Mouse (Mus musculus): ENCODE results near the gene Fcgr1. TPM values are rescaled to one million over a fixed set of nuclear protein-coding genes. Genes with fewer than 3 reads are reported as not detected.
"Not testable (repeated sequence)": the region's sequence is repeated elsewhere in the genome, so short reads cannot be mapped to it uniquely, and the experiment has no call there.

Gene Fcgr1
- total RNA-seq, 2 experiments from 2014 or later = 0.33 to 0.40 TPM

DNA sequence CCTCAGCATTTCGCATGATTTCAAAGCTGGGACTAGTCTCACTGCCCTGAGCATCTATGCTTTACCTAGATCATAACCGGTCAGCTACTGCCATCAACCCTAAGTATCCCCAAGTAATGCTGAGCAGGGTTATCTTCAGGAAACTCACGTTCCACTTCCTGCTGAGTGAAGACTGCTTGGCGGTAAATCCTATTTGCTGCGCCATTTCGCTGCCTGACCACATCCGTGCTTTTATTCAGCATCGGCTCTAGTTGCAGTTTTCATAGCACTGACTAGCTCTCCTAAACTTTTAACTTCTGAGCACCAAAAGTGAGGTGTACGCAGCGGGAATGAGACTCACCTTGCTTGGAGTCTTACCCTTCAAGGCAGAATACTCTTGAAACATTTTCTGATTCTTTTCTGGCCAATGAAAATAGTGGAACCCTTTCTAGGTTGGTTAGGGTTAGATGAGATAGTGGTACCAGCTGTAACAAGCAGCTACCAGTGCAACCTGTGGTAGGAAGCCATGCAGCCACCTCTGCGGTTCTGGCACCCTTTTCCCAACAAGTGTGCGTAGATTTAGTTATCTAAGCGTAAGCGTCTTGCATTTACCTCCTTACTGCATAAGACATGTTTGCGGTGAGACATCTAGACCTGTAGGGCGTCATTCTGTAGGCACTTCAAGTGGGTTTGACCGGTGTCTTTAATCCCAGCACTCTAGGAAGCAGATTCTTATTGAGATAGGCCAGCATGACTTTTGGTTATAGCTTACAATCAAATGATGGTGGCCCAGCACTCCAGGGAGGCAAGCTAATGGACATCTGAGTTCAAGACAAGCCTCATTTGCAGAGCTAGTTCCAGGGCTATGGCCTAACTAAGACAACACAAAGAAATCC lies 19.9 kb downstream of the Fcgr1 start:
- no peak for DNase-seq

DNA sequence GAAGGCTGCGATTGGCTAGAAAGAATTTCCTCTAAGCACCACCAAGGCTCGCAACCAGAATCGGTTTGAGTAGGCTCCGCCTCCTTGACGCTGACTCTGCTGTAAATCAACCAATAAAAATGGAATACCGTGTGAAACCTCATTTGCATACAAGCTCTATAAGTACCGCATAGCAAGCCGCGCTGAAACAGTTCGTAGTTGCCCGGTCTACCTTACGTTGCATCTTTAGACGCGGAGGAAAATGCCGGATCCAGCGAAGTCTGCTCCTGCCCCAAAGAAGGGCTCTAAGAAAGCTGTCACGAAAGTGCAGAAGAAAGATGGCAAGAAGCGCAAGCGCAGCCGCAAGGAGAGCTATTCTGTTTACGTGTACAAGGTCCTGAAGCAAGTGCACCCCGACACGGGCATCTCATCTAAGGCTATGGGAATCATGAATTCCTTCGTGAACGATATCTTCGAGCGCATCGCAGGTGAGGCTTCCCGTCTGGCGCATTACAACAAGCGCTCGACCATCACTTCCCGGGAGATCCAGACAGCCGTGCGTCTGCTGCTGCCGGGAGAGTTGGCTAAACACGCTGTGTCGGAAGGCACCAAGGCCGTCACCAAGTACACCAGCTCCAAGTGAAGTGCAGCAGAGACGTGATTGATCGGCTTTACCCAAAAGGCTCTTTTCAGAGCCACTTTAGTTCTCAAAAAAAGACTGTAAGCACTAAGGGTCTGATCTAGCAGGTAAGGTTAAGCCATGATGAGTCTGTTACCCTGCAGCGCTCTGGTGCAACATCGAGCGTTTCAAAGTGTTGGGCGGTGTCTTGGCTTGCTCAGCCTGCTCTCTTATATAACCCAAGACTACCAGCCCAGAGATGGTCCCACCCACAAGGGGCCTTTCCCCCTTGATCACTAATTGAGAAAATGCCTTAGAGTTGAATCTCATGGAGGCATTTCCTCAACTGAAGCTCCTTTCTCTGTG lies 24.0 kb downstream of the Fcgr1 start, which contains the start of gene Hist2h2bb:
TSS of gene Hist2h2bb (plus strand) at position 242 of the 964 bp plus-strand sequence.
- peak; percentile 91 for DNase-seq

DNA sequence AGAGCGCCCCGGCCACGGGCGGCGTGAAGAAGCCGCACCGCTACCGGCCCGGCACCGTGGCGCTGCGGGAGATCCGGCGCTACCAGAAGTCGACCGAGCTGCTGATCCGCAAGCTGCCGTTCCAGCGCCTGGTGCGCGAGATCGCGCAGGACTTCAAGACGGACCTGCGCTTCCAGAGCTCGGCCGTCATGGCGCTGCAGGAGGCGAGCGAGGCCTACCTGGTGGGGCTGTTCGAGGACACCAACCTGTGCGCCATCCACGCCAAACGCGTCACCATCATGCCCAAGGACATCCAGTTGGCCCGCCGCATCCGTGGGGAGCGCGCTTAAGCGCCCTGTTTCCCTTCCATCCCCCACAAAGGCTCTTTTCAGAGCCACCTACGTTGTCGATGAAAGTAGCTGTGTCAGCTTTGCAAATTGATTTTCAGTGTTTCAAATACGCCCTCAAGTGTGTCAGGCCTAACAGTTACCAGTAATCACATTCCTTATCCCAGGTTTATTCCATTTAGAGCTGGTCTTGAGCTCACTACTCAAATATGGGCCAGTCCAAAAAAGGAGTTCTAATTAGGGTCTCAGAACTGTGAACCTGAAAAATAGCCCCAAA lies 24.9 kb downstream of the Fcgr1 start:
- DNase-seq = not testable (repeated sequence)

DNA sequence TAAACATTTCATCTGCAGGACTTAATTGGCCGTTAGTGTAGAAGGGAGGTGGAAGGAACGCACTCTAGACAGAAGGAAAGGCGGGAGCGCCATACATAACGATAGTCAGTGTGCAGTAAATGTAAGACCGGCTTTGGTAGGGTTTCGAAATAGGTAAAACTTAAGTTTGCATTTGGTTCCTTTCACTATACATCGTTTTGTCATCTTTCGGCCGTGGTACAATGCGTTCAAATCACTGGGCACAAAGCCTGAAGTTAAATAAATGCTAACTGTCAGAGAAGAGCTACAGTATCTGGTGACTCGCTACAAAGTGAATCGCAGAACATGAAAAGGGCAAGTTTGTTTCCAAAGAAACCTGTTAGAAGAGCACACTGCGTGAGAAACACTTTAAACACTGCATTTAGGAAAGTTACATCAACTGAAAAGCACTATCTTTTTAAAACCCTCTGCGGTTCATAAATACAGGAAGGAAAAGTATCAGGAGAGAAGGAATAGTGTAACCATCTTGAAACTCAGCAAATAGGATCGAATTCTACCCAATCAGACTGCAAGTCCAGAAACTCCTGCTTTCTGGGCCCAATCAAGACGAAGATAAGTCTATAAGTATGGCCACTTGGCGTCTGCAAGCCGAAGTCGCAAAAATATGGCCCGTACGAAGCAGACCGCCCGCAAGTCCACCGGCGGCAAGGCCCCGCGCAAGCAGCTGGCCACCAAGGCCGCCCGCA lies 25.6 kb downstream of the Fcgr1 start, which contains the start of gene Hist2h3b:
TSS of gene Hist2h3b (plus strand) at position 604 of the 725 bp plus-strand sequence.
- DNase-seq = peak; percentile 74

DNA sequence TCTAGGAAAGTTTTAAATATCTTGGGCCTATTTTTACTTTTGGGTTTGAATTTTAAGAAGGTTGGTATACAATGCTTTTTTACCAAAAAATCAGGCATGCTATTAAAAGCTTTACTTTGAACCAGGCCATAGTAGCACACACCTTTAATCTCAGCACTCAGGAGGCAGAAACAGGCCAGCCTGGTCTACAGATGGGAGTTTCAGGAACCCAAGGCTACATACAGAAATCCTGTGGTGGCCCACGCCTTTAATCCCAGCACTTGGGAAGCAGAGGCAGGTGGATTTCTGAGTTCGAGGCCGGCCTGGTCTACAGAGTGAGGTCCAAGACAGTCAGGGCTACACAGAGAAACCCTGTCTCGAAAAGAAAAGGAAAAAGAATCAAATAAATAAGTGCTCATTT lies 26.2 kb downstream of the Fcgr1 start:
- DNase-seq = no peak

DNA sequence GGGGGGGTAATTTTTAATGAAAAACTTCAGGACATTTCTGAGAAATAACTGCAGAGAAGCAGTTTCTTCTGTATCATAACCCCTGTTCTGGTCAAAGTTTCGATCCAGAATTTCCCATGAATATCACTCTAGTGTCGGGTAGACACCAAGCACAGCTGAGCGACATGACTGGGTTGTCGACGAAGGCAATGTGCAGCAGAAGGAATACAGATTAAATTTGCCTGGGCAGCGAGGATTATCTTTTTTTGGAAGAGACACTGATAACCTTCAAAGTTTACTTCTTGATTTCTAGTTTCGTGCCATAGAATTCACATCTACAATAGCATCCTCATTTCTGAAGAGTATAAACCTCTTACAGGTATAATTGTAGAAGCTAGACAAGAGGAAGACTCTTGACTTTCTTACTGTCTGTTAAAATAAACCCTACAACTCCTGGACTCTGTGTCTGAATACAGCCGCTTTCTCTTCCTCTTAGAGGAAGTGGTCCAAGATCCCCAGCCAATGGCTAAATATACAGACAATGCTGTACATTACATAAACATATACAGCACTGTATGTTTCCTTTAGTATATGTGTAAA lies 27.5 kb downstream of the Fcgr1 start:
- DNase-seq = no peak

DNA sequence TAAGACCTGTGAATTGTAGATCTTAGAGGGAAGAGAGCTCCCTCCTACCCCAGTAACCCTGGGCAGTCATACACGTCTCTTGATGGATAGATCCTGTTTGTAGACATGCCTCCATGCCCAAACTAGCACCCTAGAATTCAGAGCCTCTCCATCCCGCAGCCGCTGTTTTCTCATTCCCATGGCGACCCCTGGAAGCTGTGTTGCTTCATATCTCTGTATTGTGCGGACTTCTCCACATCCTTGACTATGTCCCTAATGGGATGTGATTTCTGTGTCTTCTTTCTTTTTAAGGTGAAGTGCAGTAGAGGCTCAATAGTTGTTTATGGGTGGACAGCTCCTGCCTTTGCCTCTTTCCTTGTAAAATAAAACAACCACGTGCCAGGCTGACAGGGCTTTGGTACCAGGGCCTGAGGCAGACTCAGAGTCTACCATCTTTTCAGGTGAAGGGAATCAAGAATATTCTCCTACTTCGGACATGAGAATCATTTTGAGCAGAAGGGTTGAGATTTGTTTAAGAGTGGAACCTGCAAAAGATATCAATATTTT lies 29.3 kb downstream of the Fcgr1 start:
- no peak for DNase-seq

DNA sequence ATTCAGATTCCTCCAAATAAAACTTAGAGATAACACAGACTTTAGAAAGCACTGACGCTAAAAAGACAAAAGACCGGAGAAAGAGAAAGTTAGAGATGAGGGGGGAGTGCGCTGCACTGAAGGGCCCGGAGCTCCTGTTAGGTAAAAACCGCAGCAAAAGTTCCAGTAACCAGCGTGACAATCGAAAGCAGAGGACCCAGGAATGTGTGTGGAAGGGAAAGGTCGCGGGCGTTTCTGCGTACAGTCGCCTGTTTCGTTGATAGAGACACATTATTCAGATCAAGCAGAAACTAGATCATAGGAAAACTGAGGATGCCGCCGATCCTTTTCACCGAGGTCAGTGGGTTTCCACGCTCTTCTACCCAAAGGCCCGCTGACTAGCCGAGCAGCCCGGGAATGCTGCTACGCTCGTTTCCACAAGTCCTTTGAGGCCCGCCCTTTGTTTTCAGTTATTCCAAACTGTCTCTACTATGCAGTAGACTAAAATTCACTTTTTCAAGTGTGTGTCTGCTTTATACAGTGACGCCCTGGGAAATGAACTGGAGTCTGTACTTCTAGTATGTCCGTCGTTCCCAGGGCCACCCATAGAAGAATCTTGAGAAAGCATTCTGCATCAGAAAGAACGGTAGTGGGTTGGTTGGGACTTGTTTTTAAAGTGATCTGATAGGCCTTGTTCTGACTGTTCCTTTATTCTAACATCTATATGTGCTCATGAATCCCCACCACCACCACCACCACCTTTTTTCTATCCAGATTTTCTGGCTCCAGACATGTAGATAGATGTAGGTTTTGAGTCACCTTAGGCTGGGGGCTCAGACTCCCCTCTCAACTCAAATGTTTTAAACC lies 30.0 kb downstream of the Fcgr1 start:
- no peak for DNase-seq

DNA sequence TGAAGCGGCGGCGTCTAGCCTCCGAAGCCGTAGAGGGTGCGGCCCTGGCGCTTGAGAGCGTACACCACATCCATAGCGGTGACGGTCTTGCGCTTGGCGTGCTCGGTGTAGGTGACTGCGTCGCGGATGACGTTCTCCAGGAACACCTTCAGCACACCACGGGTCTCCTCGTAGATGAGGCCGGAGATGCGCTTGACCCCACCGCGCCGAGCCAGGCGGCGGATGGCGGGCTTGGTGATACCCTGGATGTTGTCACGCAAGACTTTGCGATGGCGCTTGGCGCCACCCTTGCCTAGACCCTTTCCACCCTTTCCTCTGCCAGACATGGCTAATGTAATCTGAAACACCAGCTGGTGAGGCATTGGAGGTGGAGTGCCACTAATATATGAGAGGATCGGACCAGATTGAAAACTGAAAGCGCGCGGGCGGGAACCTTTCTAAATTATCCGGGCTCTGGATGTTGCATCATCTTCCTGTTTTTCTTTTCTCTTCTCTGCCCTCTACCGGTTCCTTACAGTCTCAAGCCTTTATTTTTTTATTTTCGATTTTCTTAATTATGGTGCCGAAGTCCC lies 30.7 kb downstream of the Fcgr1 start, which contains the start of gene Hist2h4:
TSS of gene Hist2h4 (minus strand) at position 333 of the 572 bp plus-strand sequence.
- DNase-seq = peak; percentile 92

DNA sequence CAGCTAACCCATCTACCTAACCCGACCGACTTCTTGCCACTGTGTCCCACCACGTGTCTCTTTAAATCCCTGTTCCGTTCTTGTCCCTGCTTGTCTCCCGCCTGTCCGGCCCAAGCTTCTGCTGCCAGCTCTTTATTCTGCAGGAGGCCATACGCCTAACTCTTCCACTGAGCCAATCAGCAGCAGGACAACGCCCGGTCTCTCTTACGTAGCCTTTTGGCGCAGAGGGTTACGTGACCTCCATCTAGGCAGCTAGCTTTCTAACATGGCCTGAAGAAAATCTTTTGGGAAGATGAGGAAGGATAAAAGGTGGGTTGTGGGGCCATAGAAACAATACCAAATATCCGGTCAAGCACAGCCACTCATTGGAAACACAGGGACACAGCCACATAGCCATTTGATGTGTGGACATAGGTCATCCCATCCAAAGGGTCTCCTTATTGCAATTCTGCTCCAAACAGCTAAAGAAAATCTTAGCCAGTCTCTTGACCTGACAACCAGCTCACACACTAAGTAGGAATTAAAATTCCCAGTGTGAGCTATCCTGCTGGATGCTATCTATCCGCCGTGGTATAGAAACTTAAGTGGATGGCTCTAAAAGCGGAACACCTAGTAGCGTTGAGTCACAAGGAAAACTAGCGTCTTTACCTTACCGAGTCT lies 31.4 kb downstream of the Fcgr1 start:
- peak; percentile 86 for DNase-seq

DNA sequence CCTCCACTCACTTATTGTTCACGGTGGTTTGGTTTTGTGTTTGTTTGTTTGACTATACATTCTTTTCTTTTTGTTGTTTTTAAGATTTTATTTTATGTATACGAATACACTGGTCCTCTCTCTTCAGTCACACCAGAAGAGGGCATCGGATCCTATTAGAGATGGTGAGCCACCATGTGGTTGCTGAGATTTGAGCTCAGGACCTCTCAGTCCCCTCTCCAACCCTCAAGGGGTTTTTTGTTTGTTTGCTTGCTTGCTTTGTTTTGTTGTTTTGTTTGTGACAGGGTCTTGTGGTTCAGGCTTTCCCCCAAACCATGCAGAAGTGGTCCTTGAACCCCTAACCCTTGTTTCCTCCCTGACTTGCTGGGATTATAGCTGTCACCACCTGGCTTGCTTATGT lies 32.1 kb downstream of the Fcgr1 start:
- DNase-seq = no peak

DNA sequence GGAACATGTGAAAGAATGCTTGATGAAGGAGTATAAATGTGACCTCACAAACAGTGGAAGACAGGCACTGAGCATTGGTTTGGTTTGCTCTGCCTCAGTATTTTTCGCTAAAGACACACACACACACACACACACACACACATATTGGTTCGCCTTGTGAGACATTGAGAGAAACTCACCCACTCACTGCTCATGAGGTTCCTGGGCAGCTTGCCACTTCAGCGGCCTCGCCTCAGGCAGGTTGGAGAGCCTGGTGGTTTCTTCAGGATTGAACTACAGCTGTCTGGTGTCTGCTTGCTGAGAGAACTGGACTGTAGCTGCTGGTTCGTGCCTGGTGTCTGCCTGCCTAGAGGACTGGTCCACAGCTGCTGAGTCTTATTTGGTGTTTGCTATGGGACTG lies 33.5 kb downstream of the Fcgr1 start:
- DNase-seq = no peak

DNA sequence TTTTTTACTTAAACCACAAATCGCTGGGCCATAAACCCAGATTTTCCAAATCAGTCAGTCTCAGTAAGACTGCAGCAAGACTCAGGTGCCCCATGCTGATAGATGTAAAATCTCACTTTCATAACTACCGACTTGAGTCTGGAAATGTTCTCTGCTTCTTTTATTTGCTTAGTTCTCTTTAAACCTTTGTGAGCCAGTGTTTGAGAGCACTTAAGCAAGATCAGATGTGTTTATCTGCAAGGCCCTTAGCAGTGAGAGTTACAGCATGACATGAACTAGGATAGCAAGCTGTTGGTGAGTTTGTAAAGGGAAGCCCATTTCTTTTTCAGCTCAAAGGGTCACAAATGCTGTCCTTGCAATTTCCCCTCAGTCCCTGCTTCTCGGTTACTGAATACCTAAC lies 36.6 kb downstream of the Fcgr1 start:
- DNase-seq = no peak

DNA sequence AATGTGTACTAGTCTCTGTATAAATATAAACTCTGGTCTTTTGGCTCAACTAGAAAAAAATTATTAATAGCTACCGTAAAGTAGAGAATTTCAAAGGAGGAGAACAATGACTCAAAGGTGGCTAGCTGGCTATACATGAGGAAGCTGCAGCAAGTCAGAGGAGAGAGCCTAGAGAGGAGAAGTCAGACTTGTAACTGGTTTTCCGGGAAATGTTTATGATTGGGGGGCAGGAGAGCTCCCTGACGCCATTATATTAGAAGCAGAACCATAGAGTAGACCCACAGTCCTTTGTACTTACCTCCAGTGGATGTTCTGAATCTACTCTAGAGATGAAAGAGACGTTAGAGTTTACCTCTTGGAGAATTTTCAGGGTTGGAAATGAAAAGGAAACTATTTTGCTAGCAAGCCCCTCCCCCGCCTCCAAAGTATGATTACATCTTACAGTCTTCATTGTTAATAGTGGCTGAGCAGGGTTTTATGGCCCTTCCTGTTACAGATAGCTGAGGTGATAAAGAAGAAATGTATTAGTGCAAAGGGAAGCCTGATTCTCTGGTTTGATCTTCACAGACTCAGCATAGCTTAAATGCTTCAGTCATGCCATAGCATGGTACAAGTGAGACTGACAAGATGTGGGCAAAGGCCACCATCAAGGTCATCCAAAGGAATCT lies 37.7 kb downstream of the Fcgr1 start:
- DNase-seq = no peak

DNA sequence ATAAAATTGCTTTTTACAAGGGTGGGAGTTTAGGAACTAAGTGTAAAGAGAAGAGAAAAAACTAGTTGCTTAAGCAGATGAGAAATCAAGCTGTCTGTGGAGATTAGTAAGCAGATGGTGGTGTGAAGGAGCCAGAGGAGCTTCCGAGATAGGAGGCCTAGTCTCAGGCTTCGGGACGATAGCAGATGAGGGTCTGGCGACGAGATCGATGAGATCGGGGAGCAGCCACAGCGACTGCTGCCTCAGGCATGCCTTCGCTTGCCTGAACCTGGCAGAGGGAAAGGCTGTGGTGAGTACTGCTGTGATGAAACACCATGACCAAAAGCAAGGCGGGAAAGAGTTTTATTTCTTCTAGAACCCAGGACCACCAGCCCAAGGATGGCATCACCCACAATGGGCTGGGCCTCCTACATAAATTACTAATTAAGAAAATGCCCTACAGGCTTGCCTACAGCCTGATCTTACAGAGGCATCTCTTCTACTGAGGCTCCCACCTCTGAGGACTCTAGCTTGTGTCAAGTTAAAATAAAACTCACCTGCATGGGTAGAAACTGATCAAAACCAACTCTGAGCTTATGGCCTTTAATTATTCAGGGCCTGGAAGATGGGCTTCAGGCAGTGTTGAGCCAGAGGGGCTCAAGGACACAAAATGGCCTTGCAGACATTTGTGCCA lies 39.0 kb downstream of the Fcgr1 start:
- no peak for DNase-seq

DNA sequence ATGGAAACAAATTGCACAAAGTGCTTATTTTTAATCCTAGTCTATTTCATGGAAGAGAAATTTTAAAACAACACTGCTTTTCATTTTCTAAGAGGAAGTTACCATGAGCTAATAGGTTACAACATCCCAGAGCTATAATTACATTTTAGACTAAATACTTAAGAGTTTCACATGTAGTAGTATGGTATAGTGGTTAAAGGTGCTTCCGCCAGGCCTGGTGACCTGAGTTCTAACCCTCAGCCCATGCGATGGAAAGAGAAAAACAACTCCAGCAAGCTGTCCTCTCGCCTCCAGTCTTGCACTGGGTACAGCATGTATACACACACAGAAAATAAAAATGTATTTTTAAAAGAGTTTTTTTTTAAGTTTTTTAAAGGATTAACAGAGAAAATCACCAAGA lies 42.0 kb downstream of the Fcgr1 start:
- DNase-seq = no peak

DNA sequence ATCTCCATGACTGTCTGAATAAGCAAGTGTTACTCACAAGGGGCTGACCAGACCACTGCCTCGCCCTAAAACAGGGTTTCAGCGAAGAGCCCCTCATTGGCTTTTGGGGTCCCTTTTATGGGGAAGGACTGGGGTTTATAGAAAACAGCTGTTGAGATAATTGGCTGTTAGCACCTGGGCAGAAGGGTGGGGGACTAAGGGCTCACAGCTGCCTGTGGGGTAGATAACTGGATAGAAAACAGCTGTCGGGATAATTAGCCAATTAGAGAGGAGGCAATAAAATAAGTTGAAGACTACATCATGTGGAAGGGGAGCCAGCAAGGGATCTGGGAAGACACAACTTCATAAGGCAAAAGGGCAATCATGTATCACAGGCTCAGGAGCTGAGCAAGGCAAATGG lies 42.9 kb downstream of the Fcgr1 start:
- no peak for DNase-seq

DNA sequence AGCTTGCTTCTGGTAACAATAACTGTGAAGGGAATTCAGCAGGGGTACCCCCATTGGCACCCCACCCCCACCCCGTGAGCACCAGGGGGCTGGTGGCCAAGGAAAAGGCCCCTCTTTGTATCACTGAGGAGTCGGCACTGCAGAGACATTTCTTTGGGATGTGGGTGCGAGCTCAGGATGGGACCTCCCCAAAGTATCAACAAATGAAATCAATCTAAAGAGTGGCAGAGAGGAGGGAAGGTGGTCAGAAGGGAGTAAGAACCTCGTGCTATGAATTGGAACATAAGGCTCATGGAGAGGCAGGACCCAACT lies 44.8 kb downstream of the Fcgr1 start:
- no peak for DNase-seq

All from gastrocnemius, postnatal 25 days (tissue).